22 mouse cellular contexts compared by ENCODE assay signal in the genomic region with DNA sequence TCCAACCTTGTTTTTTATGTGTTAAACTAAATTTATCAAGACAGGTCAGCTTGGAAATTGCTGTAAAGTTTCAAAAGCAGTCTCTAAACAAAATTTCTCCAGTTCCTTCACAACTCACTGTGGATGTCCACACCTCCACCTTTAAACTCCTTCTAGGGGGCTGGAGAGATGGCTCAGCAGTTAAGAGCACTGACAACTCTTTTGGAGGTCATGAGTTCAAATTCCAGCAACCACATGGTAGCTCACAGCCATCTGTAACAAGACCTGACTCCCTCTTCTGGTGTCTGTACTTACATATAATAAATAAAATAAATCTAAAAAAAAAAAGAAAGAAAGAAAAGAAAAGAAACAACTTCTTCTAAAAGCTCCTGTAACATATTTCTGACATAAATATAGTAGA.
DNase-seq lines count a peak whose midpoint lies in the region; TF ChIP-seq lines count a peak whose summit lies in the region.
"Had no signal": no experiment of that assay in that cellular context is flagged by ENCODE, and none has a peak within 500 bp of the region (broad histone marks: within the 10 kb centered on the region; RNA-seq: fewer than 3 reads in every experiment).

No protein-coding gene starts in this region.

- H3K4me3 ChIP-seq in embryonic fibroblast, embryonic 13.5 days (ENCODE audit: insufficient read depth, low read length), result no peak overlapping the region
- H3K4me3 ChIP-seq in myocyte, result no peak overlapping the region

- no peaks in the 10 kb centered on the region for H3K79me2 ChIP-seq in myocyte (ENCODE audit: control insufficient read depth, insufficient read depth)

- no peak for TF ChIP-seq CTCF in embryonic fibroblast, embryonic 13.5 days (IDR thresholded peaks at IDR 0.05; ENCODE audit: borderline replicate concordance, insufficient read depth, low read length)

- no peaks in the 10 kb centered on the region for H3K27me3 ChIP-seq in myocyte (ENCODE audit: control insufficient read depth, insufficient read depth, insufficient read length)
- H3K27me3 ChIP-seq: CH12.LX, Patski had no signal

- peak overlapping the region; percentile 62 for H3K4me2 ChIP-seq in myocyte (ENCODE audit: low read depth)

- no peaks in the 10 kb centered on the region for H3K4me1 ChIP-seq in embryonic fibroblast, embryonic 13.5 days (ENCODE audit: control insufficient read depth, insufficient read depth, low read length)

- H3ac ChIP-seq in myocyte (ENCODE audit: control insufficient read depth, insufficient read length), result no peak overlapping the region

- no peak for TF ChIP-seq POLR2A in embryonic fibroblast, embryonic 13.5 days (IDR thresholded peaks at IDR 0.05; ENCODE audit: low read depth, low read length)
- no peak for TF ChIP-seq POLR2A in myocyte (IDR thresholded peaks at IDR 0.05; ENCODE audit: insufficient read length, low read depth)

- H3K27ac ChIP-seq in embryonic fibroblast, embryonic 13.5 days (ENCODE audit: insufficient read depth, low read length), result peak overlapping the region; percentile 88

- no peaks in the 10 kb centered on the region for H3K36me3 ChIP-seq in myocyte (ENCODE audit: control insufficient read depth, insufficient read depth)
- H3K36me3 ChIP-seq: G1E had no signal

- DNase-seq in 3T3-L1 (ENCODE audit: low read depth, low spot score) (peak; percentile 66), NIH3T3 (ENCODE audit: low read depth) (peak; percentile 57)
- DNase-seq in urinary bladder, postnatal 4 days (ENCODE audit: low spot score in 2 of 2), result no peak
- DNase-seq in cerebellum, postnatal 36 days, result no peak
- DNase-seq in thymus, postnatal 0 days (ENCODE audit: low spot score), result no peak
- DNase-seq in embryo, embryonic 9.5 days (ENCODE audit: extremely low spot score), result no peak
- DNase-seq: adrenal gland, adult 2 months; adrenal gland, adult 8-10 months; adrenal gland, postnatal 10 days; adrenal gland, postnatal 14 days; adrenal gland, postnatal 25 days; adrenal gland, postnatal 36 days; B cell, adult 2 months; cerebellum, adult 11 months; cerebellum, adult 11-12 months; cerebellum, adult 18-20 months; cerebellum, adult 2 months had no signal

TF ChIP-seq in myocyte, 11 proteins besides CTCF, POLR2A, EP300 and RAD21:
- TF ChIP-seq POLR2AphosphoS2 (IDR thresholded peaks at IDR 0.05; ENCODE audit: insufficient read length, low read depth) (no peak), TCF3 (IDR thresholded peaks at IDR 0.05; ENCODE audit: insufficient read length, low read depth) (no peak), MAX (IDR thresholded peaks at IDR 0.05; ENCODE audit: low read depth) (no peak), MYOG (IDR thresholded peaks at IDR 0.05; ENCODE audit: control insufficient read depth in 1 of 3, insufficient read depth in 1 of 3, insufficient read length in 2 of 3, low read depth in 2 of 3) (no peak), TCF12 (IDR thresholded peaks at IDR 0.05; ENCODE audit: insufficient read depth, poor library complexity, severe bottlenecking) (no peak), E2F4 (IDR thresholded peaks at IDR 0.05; ENCODE audit: insufficient read depth) (no peak)

Comparison
In these comparisons a context has a peak if more than half of its experiments do, and no peak if none do; other contexts are left out.
1. DNase-seq: peak in 3T3-L1 (single experiment) and NIH3T3 (single experiment); none in urinary bladder, postnatal 4 days (0 of 2), cerebellum, postnatal 36 days (0 of 2), thymus, postnatal 0 days (single experiment) and embryo, embryonic 9.5 days (single experiment).